Mouse (Mus musculus): ENCODE results near the gene Acot13. TPM values are rescaled to one million over a fixed set of nuclear protein-coding genes. Genes with fewer than 3 reads are reported as not detected.

Gene Acot13
- polyA plus RNA-seq, 1 experiment from 2014 or later = 312 TPM

DNA sequence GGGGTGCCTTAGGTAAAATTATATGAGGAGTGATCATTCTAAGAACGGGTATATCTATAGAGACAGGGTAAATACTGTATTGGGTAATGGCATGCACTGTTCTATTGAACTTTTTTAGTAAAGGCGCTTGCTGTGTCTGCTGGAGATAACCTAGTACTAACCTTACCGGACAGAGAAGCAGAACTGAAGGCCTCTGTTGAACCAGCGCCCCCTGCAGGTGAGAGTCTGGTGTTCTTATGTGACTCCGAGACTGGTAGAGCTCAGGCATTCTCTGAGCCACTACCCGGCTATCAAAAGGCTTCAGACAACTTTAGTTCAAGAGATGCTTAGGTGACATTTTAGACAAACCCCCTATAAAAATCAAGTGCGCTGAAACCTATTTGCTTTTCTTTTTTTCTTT, 31.2 kb upstream of the Acot13 start:
- Histone ChIP-seq H3K36me3 (ENCODE audit: control insufficient read depth, insufficient read depth, low read length) (no peaks in the 10 kb centered on the region), H3K4me2 (ENCODE audit: low read length) (no peak overlapping the region), H3K27ac (replicated peaks in 1 of 2; ENCODE audit: control insufficient read depth in 1 of 2, insufficient read depth in 1 of 2, low read depth in 2 of 2, low read length in 2 of 2) (no peak overlapping the region), H3K4me1 (ENCODE audit: control insufficient read depth in 2 of 2, insufficient read depth in 2 of 2, low read length in 2 of 2) (0 out of 4 replicates have a peak, but pooled peaks cover 0 to 3% of the 10 kb centered on the region in 2 experiments), H3K9ac (ENCODE audit: low read length) (no peak overlapping the region), H3K27me3 (ENCODE audit: control insufficient read depth, insufficient read depth, low read length) (no peaks in the 10 kb centered on the region), H3K4me3 (ENCODE audit: control insufficient read depth in 1 of 2, insufficient read depth in 1 of 2, low read depth in 1 of 2, low read length in 2 of 2) (no peak overlapping the region), H3K9me3 (ENCODE audit: control insufficient read depth, low read length) (no peaks in the 10 kb centered on the region)
- ATAC-seq (ENCODE audit: insufficient number of reproducible peaks, insufficient read depth, low FRiP score, low read depth) = no peak
- WGBS = 59% methylated on average over 7 of the region's 7 CpGs

DNA sequence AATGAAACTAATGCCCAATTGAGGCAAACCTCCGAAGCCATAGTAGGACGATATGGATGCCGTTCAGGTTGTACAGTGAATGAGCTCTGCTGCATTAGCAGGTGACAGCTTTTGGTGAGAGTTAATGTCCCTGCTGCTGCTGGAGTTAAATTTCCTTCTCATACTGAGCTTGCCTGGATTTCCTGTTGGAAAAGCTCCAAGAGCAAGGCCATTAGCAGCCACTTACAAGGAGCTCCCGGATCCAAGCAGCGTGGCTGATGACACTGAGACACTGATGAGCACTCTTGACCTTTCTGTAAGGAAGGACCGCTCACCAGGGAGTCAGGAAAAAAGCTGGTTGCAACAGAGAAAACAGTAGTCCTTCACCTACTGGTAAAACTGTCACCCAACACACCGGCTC, 30.7 kb upstream of the Acot13 start:
- Histone ChIP-seq H3K27me3 (ENCODE audit: control insufficient read depth, insufficient read depth, low read length) (no peaks in the 10 kb centered on the region), H3K4me1 (ENCODE audit: control insufficient read depth in 2 of 2, insufficient read depth in 2 of 2, low read length in 2 of 2) (0 out of 4 replicates have a peak, but pooled peaks cover 0 to 6% of the 10 kb centered on the region in 2 experiments), H3K9ac (ENCODE audit: low read length) (no peak overlapping the region), H3K36me3 (ENCODE audit: control insufficient read depth, insufficient read depth, low read length) (no peaks in the 10 kb centered on the region), H3K4me3 (ENCODE audit: control insufficient read depth in 1 of 2, insufficient read depth in 1 of 2, low read depth in 1 of 2, low read length in 2 of 2) (no peak overlapping the region), H3K9me3 (ENCODE audit: control insufficient read depth, low read length) (no peaks in the 10 kb centered on the region), H3K4me2 (ENCODE audit: low read length) (no peak overlapping the region), H3K27ac (replicated peaks in 1 of 2; ENCODE audit: control insufficient read depth in 1 of 2, insufficient read depth in 1 of 2, low read depth in 2 of 2, low read length in 2 of 2) (no peak overlapping the region)
- 64% methylated on average over 7 of the region's 7 CpGs for WGBS
- no peak for ATAC-seq (ENCODE audit: insufficient number of reproducible peaks, insufficient read depth, low FRiP score, low read depth)

DNA sequence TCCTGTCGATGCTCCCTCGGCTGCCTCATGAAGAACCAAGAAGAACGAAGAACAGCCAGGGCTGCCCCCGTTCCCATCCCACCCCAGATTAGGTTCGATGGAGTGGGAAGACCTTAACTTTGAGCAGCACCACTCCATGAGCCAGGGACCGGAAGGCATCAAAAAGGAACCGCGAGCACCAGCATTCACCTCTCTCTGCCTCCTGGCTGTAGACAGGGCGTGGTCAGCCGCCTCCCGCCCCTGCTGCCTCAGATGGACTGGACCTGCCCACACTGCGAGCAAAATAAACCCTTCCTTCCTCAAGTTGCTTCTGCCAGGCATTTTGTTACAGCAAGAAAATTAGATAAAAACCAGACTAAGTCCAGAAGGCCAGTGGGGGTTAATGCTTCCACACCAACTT, 29.7 kb upstream of the Acot13 start:
- Histone ChIP-seq H3K9me3 (ENCODE audit: control insufficient read depth, low read length) (no peaks in the 10 kb centered on the region), H3K4me3 (ENCODE audit: control insufficient read depth in 1 of 2, insufficient read depth in 1 of 2, low read depth in 1 of 2, low read length in 2 of 2) (no peak overlapping the region), H3K4me1 (ENCODE audit: control insufficient read depth in 2 of 2, insufficient read depth in 2 of 2, low read length in 2 of 2) (0 out of 4 replicates have a peak, but pooled peaks cover 0 to 6% of the 10 kb centered on the region in 2 experiments), H3K27me3 (ENCODE audit: control insufficient read depth, insufficient read depth, low read length) (no peaks in the 10 kb centered on the region), H3K4me2 (ENCODE audit: low read length) (no peak overlapping the region), H3K9ac (ENCODE audit: low read length) (no peak overlapping the region), H3K27ac (replicated peaks in 1 of 2; ENCODE audit: control insufficient read depth in 1 of 2, insufficient read depth in 1 of 2, low read depth in 2 of 2, low read length in 2 of 2) (no peak overlapping the region), H3K36me3 (ENCODE audit: control insufficient read depth, insufficient read depth, low read length) (no peaks in the 10 kb centered on the region)
- ATAC-seq (ENCODE audit: insufficient number of reproducible peaks, insufficient read depth, low FRiP score, low read depth) = no peak
- 67% methylated on average over 12 of the region's 12 CpGs for WGBS

DNA sequence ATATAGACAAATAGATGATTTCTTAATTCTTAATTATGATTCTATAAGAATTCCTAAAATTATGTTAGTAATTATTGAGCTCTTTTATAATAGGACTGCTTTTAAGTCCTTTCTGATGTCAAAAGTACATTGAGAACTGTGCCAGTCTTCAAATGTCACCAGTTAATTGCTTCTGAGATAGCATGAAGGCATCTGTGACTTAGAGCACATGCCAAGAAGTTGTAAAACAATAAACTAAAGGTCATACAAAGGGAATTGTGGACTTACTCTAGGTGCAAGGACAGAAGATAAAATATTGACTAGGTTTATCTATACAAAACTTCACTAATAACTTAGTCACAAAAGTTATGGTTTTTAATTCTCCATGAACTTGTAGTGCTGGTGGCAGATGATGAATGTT, 27.8 kb upstream of the Acot13 start:
- 0 out of 4 replicates have a peak, but pooled peaks cover 0 to 6% of the 10 kb centered on the region in 2 experiments for H3K4me1 ChIP-seq (ENCODE audit: control insufficient read depth in 2 of 2, insufficient read depth in 2 of 2, low read length in 2 of 2)
- H3K9me3 ChIP-seq (ENCODE audit: control insufficient read depth, low read length) = no peaks in the 10 kb centered on the region
- no peak overlapping the region for H3K4me3 ChIP-seq (ENCODE audit: control insufficient read depth in 1 of 2, insufficient read depth in 1 of 2, low read depth in 1 of 2, low read length in 2 of 2)
- no peak overlapping the region for H3K27ac ChIP-seq (replicated peaks in 1 of 2; ENCODE audit: control insufficient read depth in 1 of 2, insufficient read depth in 1 of 2, low read depth in 2 of 2, low read length in 2 of 2)
- H3K9ac ChIP-seq (ENCODE audit: low read length) = no peak overlapping the region
- no peak overlapping the region for H3K4me2 ChIP-seq (ENCODE audit: low read length)
- H3K36me3 ChIP-seq (ENCODE audit: control insufficient read depth, insufficient read depth, low read length) = no peaks in the 10 kb centered on the region
- ATAC-seq (ENCODE audit: insufficient number of reproducible peaks, insufficient read depth, low FRiP score, low read depth) = no peak
- no peaks in the 10 kb centered on the region for H3K27me3 ChIP-seq (ENCODE audit: control insufficient read depth, insufficient read depth, low read length)

DNA sequence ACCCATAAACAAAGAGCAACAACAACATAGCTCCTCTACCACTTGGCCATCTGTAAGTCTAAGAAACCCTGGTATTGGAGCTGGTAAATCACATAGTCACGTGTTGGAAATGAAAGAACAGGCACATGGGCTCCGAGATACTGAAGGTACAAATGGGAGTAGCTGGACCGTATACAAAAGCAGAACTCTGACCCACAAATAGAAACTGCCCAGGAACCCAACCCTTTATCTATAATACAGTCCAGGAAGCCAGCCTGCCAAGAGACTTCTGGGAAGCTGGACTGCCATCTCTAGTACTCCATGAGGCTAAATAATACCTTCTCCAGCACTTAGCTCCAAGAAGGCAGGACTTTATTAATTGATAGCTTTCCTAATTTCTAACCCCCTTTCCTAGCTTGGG, 21.2 kb upstream of the Acot13 start:
- no peak overlapping the region for H3K4me3 ChIP-seq (ENCODE audit: control insufficient read depth in 1 of 2, insufficient read depth in 1 of 2, low read depth in 1 of 2, low read length in 2 of 2)
- H3K9ac ChIP-seq (ENCODE audit: low read length) = no peak overlapping the region
- no peaks in the 10 kb centered on the region for H3K27me3 ChIP-seq (ENCODE audit: control insufficient read depth, insufficient read depth, low read length)
- H3K36me3 ChIP-seq (ENCODE audit: control insufficient read depth, insufficient read depth, low read length) = no peaks in the 10 kb centered on the region
- H3K4me2 ChIP-seq (ENCODE audit: low read length) = no peak overlapping the region
- H3K4me1 ChIP-seq (ENCODE audit: control insufficient read depth in 2 of 2, insufficient read depth in 2 of 2, low read length in 2 of 2) = 0 out of 4 replicates have a peak, but pooled peaks cover 0 to 3% of the 10 kb centered on the region in 2 experiments
- no peak for ATAC-seq (ENCODE audit: insufficient number of reproducible peaks, insufficient read depth, low FRiP score, low read depth)
- no peak overlapping the region for H3K27ac ChIP-seq (replicated peaks in 1 of 2; ENCODE audit: control insufficient read depth in 1 of 2, insufficient read depth in 1 of 2, low read depth in 2 of 2, low read length in 2 of 2)
- 58% methylated on average over 3 of the region's 3 CpGs for WGBS
- H3K9me3 ChIP-seq (ENCODE audit: control insufficient read depth, low read length) = no peaks in the 10 kb centered on the region

DNA sequence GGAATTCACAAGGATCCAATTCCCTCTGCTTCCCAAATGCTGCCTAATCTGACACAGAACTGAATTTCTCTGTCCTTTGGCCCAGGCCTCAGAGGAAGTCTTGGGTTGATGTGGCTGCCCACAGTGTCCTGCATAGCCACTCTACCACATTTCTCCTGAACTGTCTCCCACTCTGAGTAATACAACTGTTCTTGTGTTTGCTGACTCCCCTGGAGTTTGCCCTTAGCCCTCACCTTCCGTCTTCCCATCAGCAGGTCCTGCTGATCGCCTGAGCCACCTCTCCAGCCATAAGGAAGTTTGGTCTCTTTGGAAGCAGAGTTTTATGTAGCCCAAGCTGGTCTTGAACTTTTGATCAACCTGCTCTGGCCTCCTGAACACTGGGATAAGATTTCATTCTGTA, 20.6 kb upstream of the Acot13 start:
- Histone ChIP-seq H3K27ac (replicated peaks in 1 of 2; ENCODE audit: control insufficient read depth in 1 of 2, insufficient read depth in 1 of 2, low read depth in 2 of 2, low read length in 2 of 2) (no peak overlapping the region), H3K36me3 (ENCODE audit: control insufficient read depth, insufficient read depth, low read length) (no peaks in the 10 kb centered on the region), H3K4me3 (ENCODE audit: control insufficient read depth in 1 of 2, insufficient read depth in 1 of 2, low read depth in 1 of 2, low read length in 2 of 2) (no peak overlapping the region), H3K9me3 (ENCODE audit: control insufficient read depth, low read length) (no peaks in the 10 kb centered on the region), H3K9ac (ENCODE audit: low read length) (no peak overlapping the region), H3K4me1 (ENCODE audit: control insufficient read depth in 2 of 2, insufficient read depth in 2 of 2, low read length in 2 of 2) (no peaks in the 10 kb centered on the region), H3K27me3 (ENCODE audit: control insufficient read depth, insufficient read depth, low read length) (no peaks in the 10 kb centered on the region), H3K4me2 (ENCODE audit: low read length) (no peak overlapping the region)
- no peak for ATAC-seq (ENCODE audit: insufficient number of reproducible peaks, insufficient read depth, low FRiP score, low read depth)
- WGBS = 76% methylated on average over 2 of the region's 2 CpGs

DNA sequence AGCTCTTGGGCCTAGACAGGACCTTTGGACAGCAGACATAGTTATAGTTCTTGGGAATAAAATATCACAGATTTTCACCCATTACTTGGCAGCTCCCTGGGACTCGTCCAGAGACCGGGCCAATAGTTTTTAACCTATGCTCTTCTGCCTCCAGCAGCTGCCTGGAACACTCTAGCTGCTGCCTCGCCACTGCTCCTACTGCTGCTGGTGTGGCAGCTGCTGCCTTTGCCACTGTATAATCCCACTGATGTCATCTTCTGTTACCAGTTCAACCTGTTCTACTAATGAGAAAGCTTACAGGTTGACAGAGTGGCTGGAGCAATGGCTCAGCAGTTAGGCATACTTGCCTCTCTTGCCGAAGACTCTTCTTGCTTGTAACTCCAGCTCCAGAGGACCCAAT, 18.0 kb upstream of the Acot13 start:
- Histone ChIP-seq H3K4me2 (ENCODE audit: low read length) (no peak overlapping the region), H3K4me3 (ENCODE audit: control insufficient read depth in 1 of 2, insufficient read depth in 1 of 2, low read depth in 1 of 2, low read length in 2 of 2) (no peak overlapping the region), H3K9ac (ENCODE audit: low read length) (no peak overlapping the region), H3K9me3 (ENCODE audit: control insufficient read depth, low read length) (no peaks in the 10 kb centered on the region), H3K36me3 (ENCODE audit: control insufficient read depth, insufficient read depth, low read length) (no peaks in the 10 kb centered on the region), H3K27me3 (ENCODE audit: control insufficient read depth, insufficient read depth, low read length) (no peaks in the 10 kb centered on the region), H3K4me1 (ENCODE audit: control insufficient read depth in 2 of 2, insufficient read depth in 2 of 2, low read length in 2 of 2) (peaks cover 5 to 7% of the 10 kb centered on the region in 2 experiments; a peak in 2 of 4 replicates), H3K27ac (replicated peaks in 1 of 2; ENCODE audit: control insufficient read depth in 1 of 2, insufficient read depth in 1 of 2, low read depth in 2 of 2, low read length in 2 of 2) (no peak overlapping the region)
- WGBS = 84% methylated on average over 4 of the region's 4 CpGs
- no peak for ATAC-seq (ENCODE audit: insufficient number of reproducible peaks, insufficient read depth, low FRiP score, low read depth)

All from heart, embryonic 14.5 days (tissue).